Mouse (Mus musculus) layer of hippocampus, adult 2 months (tissue): Measurements from ENCODE around the gene Usp33. TPM values are rescaled to one million over a fixed set of nuclear protein-coding genes. Genes with fewer than 3 reads are reported as not detected.

Experiments
- DNase-seq, 2 experiments: peaks; one replicate each; pipeline ENCODE4 v3.0.0; 2022; ENCODE audit warnings: low spot score in 2 of 2
- H3K27ac ChIP-seq: fragments of 200-600 bp; 2 replicates; pipeline ENCODE4 v1.8.1; 2022
- H3K4me3 ChIP-seq: fragments of 200-600 bp; 2 replicates; pipeline ENCODE4 v1.8.1; 2022; ENCODE audit warnings: mild to moderate bottlenecking
- CTCF ChIP-seq: fragments of 200-600 bp; conservative IDR thresholded peaks from 2 replicates; pipeline ENCODE4 v1.8.1; 2022; ENCODE audit warnings: antibody characterized with exemption, mild to moderate bottlenecking, moderate library complexity
- total RNA-seq, 2 experiments: library from RNA; stranded (reverse); gene quantifications; 2 replicates each; pipeline ENCODE4 v1.2.3; 2021

The Usp33 gene
- total RNA-seq, 2 experiments from 2014 or later = 129 to 130 TPM

- H3K27ac ChIP-seq = no peak overlapping the region
- H3K4me3 ChIP-seq = no peak overlapping the region
- DNase-seq = no peak
- no peak for TF ChIP-seq CTCF
These were observed 4.2 kb downstream of the Usp33 start for GRCm38 (mm10) chr3:152350431-152350830.

- Histone ChIP-seq H3K27ac (no peak overlapping the region), H3K4me3 (no peak overlapping the region)
- no peak for TF ChIP-seq CTCF
- no peak for DNase-seq
These were observed 4.7 kb downstream of the Usp33 start for GRCm38 (mm10) chr3:152350966-152351365.

- no peak for TF ChIP-seq CTCF
- no peak overlapping the region for H3K4me3 ChIP-seq
- no peak overlapping the region for H3K27ac ChIP-seq
- no peak for DNase-seq
These were observed 6.0 kb downstream of the Usp33 start for GRCm38 (mm10) chr3:152352289-152352688.

- peak in 1 of 2 experiments; percentile 13 for DNase-seq
- peak overlapping the region; percentile 59 for H3K27ac ChIP-seq
- TF ChIP-seq CTCF = 0 out of 2 replicates have a peak, but pooled peaks have one; percentile 12
- H3K4me3 ChIP-seq = no peak overlapping the region
These were observed 7.3 kb downstream of the Usp33 start for GRCm38 (mm10) chr3:152353434-152354177.

- TF ChIP-seq CTCF = no peak
- DNase-seq = no peak
- H3K4me3 ChIP-seq = no peak overlapping the region
- H3K27ac ChIP-seq = no peak overlapping the region
These were observed 9.1 kb downstream of the Usp33 start for GRCm38 (mm10) chr3:152355361-152355760.

GRCm38 (mm10) chr3:152356751-152357150 lies 10.5 kb downstream of the Usp33 start:
- Histone ChIP-seq H3K27ac (no peak overlapping the region), H3K4me3 (no peak overlapping the region)
- no peak for DNase-seq
- TF ChIP-seq CTCF = no peak

- Histone ChIP-seq H3K27ac (no peak overlapping the region), H3K4me3 (no peak overlapping the region)
- DNase-seq = no peak
- no peak for TF ChIP-seq CTCF
These were observed 12.9 kb downstream of the Usp33 start for GRCm38 (mm10) chr3:152359151-152359550.

GRCm38 (mm10) chr3:152364181-152364580 lies 17.9 kb downstream of the Usp33 start:
- DNase-seq = no peak
- H3K27ac ChIP-seq = no peak overlapping the region
- TF ChIP-seq CTCF = no peak
- H3K4me3 ChIP-seq = no peak overlapping the region

GRCm38 (mm10) chr3:152376063-152376462 lies 29.8 kb downstream of the Usp33 start:
- no peak for TF ChIP-seq CTCF
- DNase-seq = no peak
- Histone ChIP-seq H3K27ac (no peak overlapping the region), H3K4me3 (no peak overlapping the region)

GRCm38 (mm10) chr3:152384106-152384505 lies 37.8 kb downstream of the Usp33 start:
- no peak for DNase-seq
- no peak overlapping the region for H3K27ac ChIP-seq
- TF ChIP-seq CTCF = no peak
- no peak overlapping the region for H3K4me3 ChIP-seq

- H3K4me3 ChIP-seq = peak within 1 kb of the TSS; percentile 87
- DNase-seq = peak; percentile 88 to 90
- peak; percentile 96 for TF ChIP-seq CTCF
- H3K27ac ChIP-seq = peak within 1 kb of the TSS; percentile 100
These were observed 49.3 kb downstream of the Usp33 start, which contains the start of gene Zzz3 for GRCm38 (mm10) chr3:152395350-152396277. Gene Zzz3, plus strand, starts transcription at chr3:152395473.

- no peak for TF ChIP-seq CTCF
- peak; percentile 92 to 97 for DNase-seq
- H3K27ac ChIP-seq = peak overlapping the region; percentile 100
These were observed 50.2 kb downstream of the Usp33 start for GRCm38 (mm10) chr3:152396278-152396987.

GRCm38 (mm10) chr3:152396988-152397314 lies 50.7 kb downstream of the Usp33 start:
- peak; percentile 15 to 28 for DNase-seq
- TF ChIP-seq CTCF = no peak
- Histone ChIP-seq H3K27ac (peak overlapping the region; percentile 100), H3K4me3 (peak overlapping the region; percentile 87)

More at GRCm38 (mm10) chr3:152396278-152396987, 50.2 kb downstream of the Usp33 start:
- H3K4me3 ChIP-seq = peak overlapping the region; percentile 87
